Mouse (Mus musculus) forebrain, embryonic 15.5 days (tissue): Measurements from ENCODE around the gene Ralb. TPM values are rescaled to one million over a fixed set of nuclear protein-coding genes. Genes with fewer than 3 reads are reported as not detected.
A peak's percentile ranks its signal among the peaks of the same experiment; 100 is the strongest.

Experiments
- ATAC-seq: fragments of 200-750 bp; cut with Nextera tagmentation; replicated peaks from 2 replicates; pipeline ENCODE4 v1.8.0; 2017; ENCODE audit warnings: mild to moderate bottlenecking, moderate TSS enrichment, moderate library complexity
- H3K27ac ChIP-seq: fragments of 300-500 bp; sonication (generic); replicated peaks from 2 replicates; pipeline ENCODE4 v1.5.1; 2015; ENCODE audit warnings: mild to moderate bottlenecking, inconsistent platforms
- H3K27me3 ChIP-seq: fragments of 300-500 bp; sonication (generic); 2 replicates; pipeline ENCODE4 v1.6.1; 2015; ENCODE audit warnings: inconsistent platforms
- H3K36me3 ChIP-seq: fragments of 300-500 bp; sonication (generic); 2 replicates; pipeline ENCODE4 v1.6.1; 2015; ENCODE audit warnings: mild to moderate bottlenecking, inconsistent platforms
- H3K4me1 ChIP-seq: fragments of 300-500 bp; sonication (generic); 2 replicates; pipeline ENCODE4 v1.6.1; 2015; ENCODE audit warnings: inconsistent platforms
- H3K4me2 ChIP-seq: fragments of 300-500 bp; sonication (generic); replicated peaks from 2 replicates; pipeline ENCODE4 v1.6.1; 2015; ENCODE audit warnings: mild to moderate bottlenecking, inconsistent platforms
- H3K4me3 ChIP-seq: fragments of 300-500 bp; sonication (generic); 2 replicates; pipeline ENCODE4 v1.5.1; 2015; ENCODE audit warnings: mild to moderate bottlenecking, inconsistent platforms
- H3K9ac ChIP-seq: fragments of 300-500 bp; sonication (generic); replicated peaks from 2 replicates; pipeline ENCODE4 v1.6.1; 2015; ENCODE audit warnings: mild to moderate bottlenecking, inconsistent platforms
- H3K9me3 ChIP-seq: fragments of 300-500 bp; sonication (generic); 2 replicates; pipeline ENCODE4 v1.6.1; 2016; ENCODE audit warnings: inconsistent platforms
- WGBS: fragments of 180-500 bp; shearing (Covaris S2); methylation state at CpG from one replicate; pipeline ENCODE4 v1.1.7; 2015; ENCODE audit warnings: mixed read lengths; 5-methylcytosine and 5-hydroxymethylcytosine counted together
- polyA plus RNA-seq: library from polyadenylated mRNA; unstranded; fragments of >200 nt; fragmentation: Nextera tagmentation; extraction: Ambion mirVana; gene quantifications from 2 replicates; pipeline ENCODE4 v1.2.1, GENCODE M21; 2015

Gene Ralb
- polyA plus RNA-seq, 1 experiment from 2014 or later = 50.9 TPM

DNA sequence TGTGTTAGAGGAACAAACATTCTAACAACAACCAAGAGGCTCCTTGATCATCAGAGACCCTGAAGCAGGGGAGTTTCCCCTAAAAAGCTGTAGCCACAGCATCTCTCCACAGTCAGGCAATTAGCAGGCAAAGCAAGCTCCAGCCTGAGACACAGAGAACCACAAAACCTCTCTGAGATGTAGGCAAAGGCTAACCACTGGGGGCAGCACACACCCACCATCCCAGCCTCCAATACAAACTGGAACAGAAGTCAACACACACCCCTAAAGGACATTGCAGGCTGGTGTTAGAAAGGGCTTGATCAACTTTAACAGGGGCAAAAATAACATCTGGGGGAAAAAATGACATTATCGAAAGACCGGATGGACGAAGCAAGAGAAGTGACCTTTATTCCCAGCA is 20.1 kb downstream of the Ralb start:
- no peaks in the 10 kb centered on the region for H3K9me3 ChIP-seq
- no peaks in the 10 kb centered on the region for H3K36me3 ChIP-seq
- H3K27me3 ChIP-seq = no peaks in the 10 kb centered on the region
- 0 out of 2 replicates have a peak, but pooled peaks have one; percentile 51 for ATAC-seq
- H3K4me2 ChIP-seq = no peak overlapping the region
- H3K4me3 ChIP-seq = no peak overlapping the region
- H3K27ac ChIP-seq = no peak overlapping the region
- no peak overlapping the region for H3K9ac ChIP-seq
- peaks cover 16% of the 10 kb centered on the region for H3K4me1 ChIP-seq
- WGBS = 69% methylated on average over 3 of the region's 3 CpGs

GRCm38 (mm10) chr1:119482891-119483290 is 21.7 kb downstream of the Ralb start:
- H3K4me3 ChIP-seq = no peak overlapping the region
- no peak overlapping the region for H3K27ac ChIP-seq
- ATAC-seq = no peak
- no peaks in the 10 kb centered on the region for H3K36me3 ChIP-seq
- WGBS = 53% methylated on average over 3 of the region's 3 CpGs
- no peak overlapping the region for H3K4me2 ChIP-seq
- H3K27me3 ChIP-seq = no peaks in the 10 kb centered on the region
- no peaks in the 10 kb centered on the region for H3K9me3 ChIP-seq
- no peak overlapping the region for H3K9ac ChIP-seq
- H3K4me1 ChIP-seq = peaks cover 13% of the 10 kb centered on the region

DNA sequence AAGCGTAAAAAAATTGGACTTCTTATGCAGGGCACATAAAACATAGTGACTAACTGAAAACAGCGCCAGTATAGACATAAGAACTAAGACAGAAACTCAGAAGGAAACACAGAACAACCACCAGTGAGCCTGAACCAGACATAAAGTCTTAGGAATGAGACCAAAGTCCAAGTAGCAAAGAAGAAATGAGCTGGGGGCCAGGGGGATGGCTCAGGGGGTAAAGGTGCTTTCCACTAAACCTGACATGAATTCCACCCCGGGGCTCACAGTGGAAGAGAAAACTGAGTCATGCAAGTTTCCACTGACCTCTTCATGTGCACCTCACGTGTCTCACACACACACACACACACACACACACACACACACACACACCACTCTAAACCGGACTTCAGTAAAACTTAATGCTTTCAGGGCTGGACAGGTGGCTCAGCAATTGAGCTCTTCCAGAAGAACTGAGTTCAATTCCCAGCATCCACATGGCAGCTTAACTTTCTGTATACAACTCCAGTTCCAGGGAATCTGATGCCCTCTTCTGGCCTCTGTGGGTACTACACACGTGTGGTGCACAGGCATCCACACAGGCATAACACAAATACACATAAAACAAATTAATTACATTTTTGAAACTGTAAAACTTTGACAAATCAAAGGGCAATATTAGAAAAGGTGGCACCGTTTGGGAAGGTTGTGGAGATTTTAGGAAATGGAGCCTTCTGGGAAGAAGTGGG is 23.2 kb downstream of the Ralb start:
- no peaks in the 10 kb centered on the region for H3K4me1 ChIP-seq
- no peaks in the 10 kb centered on the region for H3K36me3 ChIP-seq
- no peak overlapping the region for H3K4me3 ChIP-seq
- no peak for ATAC-seq
- H3K9me3 ChIP-seq = no peaks in the 10 kb centered on the region
- no peak overlapping the region for H3K9ac ChIP-seq
- 94% methylated on average over 7 of the region's 7 CpGs for WGBS
- H3K27ac ChIP-seq = no peak overlapping the region
- H3K27me3 ChIP-seq = no peaks in the 10 kb centered on the region
- no peak overlapping the region for H3K4me2 ChIP-seq

DNA sequence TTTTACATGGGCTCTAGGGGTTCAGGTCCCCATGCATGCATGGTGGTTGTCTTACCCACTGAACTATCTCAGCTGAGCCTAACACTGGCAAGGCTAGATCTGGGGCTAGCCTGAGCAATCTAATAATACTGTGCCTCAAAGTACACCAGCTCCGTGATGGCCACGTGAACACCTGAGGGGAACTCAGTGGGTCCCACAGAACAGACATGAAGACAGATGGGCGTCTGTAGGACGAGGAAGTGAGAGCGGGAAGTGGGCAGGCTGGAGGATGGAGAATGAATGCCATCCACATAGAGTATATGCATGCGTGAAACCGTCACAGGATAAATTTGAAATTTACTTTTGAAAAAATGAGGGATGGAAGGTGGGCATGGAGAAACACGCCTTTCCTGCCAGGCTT is 23.9 kb downstream of the Ralb start:
- no peaks in the 10 kb centered on the region for H3K36me3 ChIP-seq
- no peaks in the 10 kb centered on the region for H3K4me1 ChIP-seq
- H3K9me3 ChIP-seq = no peaks in the 10 kb centered on the region
- no peak overlapping the region for H3K4me3 ChIP-seq
- ATAC-seq = no peak
- no peak overlapping the region for H3K9ac ChIP-seq
- WGBS = 92% methylated on average over 8 of the region's 8 CpGs
- no peak overlapping the region for H3K27ac ChIP-seq
- H3K27me3 ChIP-seq = no peaks in the 10 kb centered on the region
- H3K4me2 ChIP-seq = no peak overlapping the region

GRCm38 (mm10) chr1:119479641-119480040 is 25.0 kb downstream of the Ralb start:
- no peak for ATAC-seq
- WGBS = 83% methylated on average over 4 of the region's 4 CpGs
- no peaks in the 10 kb centered on the region for H3K9me3 ChIP-seq
- no peaks in the 10 kb centered on the region for H3K27me3 ChIP-seq
- H3K27ac ChIP-seq = no peak overlapping the region
- H3K36me3 ChIP-seq = no peaks in the 10 kb centered on the region; the same call in 1 of the 2 replicates
- no peak overlapping the region for H3K4me2 ChIP-seq
- no peak overlapping the region for H3K9ac ChIP-seq
- H3K4me1 ChIP-seq = no peaks in the 10 kb centered on the region
- no peak overlapping the region for H3K4me3 ChIP-seq

GRCm38 (mm10) chr1:119476905-119477353 is 27.7 kb downstream of the Ralb start:
- Histone ChIP-seq H3K9me3 (no peaks in the 10 kb centered on the region), H3K4me2 (no peak overlapping the region), H3K9ac (no peak overlapping the region), H3K27me3 (no peaks in the 10 kb centered on the region), H3K4me3 (no peak overlapping the region), H3K27ac (no peak overlapping the region), H3K36me3 (no peaks in the 10 kb centered on the region; the same call in 1 of the 2 replicates), H3K4me1 (peaks cover 10% of the 10 kb centered on the region)
- no peak for ATAC-seq
- WGBS = 93% methylated on average over 7 of the region's 7 CpGs

GRCm38 (mm10) chr1:119474671-119475070 is 29.9 kb downstream of the Ralb start:
- H3K27me3 ChIP-seq = no peaks in the 10 kb centered on the region
- ATAC-seq = no peak
- no peak overlapping the region for H3K4me2 ChIP-seq
- H3K9ac ChIP-seq = no peak overlapping the region
- WGBS = 93% methylated on average over 7 of the region's 7 CpGs
- peaks cover 16% of the 10 kb centered on the region for H3K4me1 ChIP-seq
- H3K36me3 ChIP-seq = no peaks in the 10 kb centered on the region; the same call in 1 of the 2 replicates
- no peaks in the 10 kb centered on the region for H3K9me3 ChIP-seq
- H3K4me3 ChIP-seq = no peak overlapping the region
- H3K27ac ChIP-seq = no peak overlapping the region

DNA sequence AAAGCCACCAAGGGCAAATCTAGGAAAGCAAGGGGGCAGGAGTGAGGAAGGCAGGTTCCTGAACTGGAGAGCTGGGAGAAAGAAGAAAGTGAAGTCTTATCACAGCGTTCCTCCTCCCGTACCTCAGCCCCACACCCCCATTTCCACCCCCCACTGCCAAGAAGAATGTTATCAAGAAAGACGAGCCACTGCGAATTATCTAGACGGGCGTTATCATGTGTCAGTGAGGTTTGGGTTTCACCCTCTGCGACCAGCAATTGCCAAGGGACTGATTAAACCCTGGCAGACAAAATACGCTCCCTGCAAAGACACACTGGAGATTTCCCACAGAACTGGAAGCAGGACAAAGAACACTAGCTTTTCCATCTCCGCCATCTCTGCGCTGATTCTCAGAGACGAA is 31.9 kb downstream of the Ralb start:
- peaks cover 16% of the 10 kb centered on the region for H3K4me1 ChIP-seq
- H3K27ac ChIP-seq = peak overlapping the region; percentile 69
- H3K27me3 ChIP-seq = no peaks in the 10 kb centered on the region
- ATAC-seq = no peak
- no peaks in the 10 kb centered on the region for H3K9me3 ChIP-seq
- no peak overlapping the region for H3K4me3 ChIP-seq
- WGBS = 68% methylated on average over 11 of the region's 11 CpGs
- H3K4me2 ChIP-seq = no peak overlapping the region
- H3K36me3 ChIP-seq = no peaks in the 10 kb centered on the region; the same call in 1 of the 2 replicates
- no peak overlapping the region for H3K9ac ChIP-seq

- Histone ChIP-seq H3K9ac (no peak overlapping the region), H3K4me1 (peaks cover 16% of the 10 kb centered on the region), H3K36me3 (no peaks in the 10 kb centered on the region; the same call in 1 of the 2 replicates), H3K4me2 (no peak overlapping the region), H3K9me3 (no peaks in the 10 kb centered on the region), H3K27ac (peak overlapping the region; percentile 69), H3K4me3 (no peak overlapping the region), H3K27me3 (no peaks in the 10 kb centered on the region)
- peak; percentile 67 for ATAC-seq
- WGBS = 45% methylated on average over 14 of the region's 14 CpGs
Measured at GRCm38 (mm10) chr1:119471793-119472396, 32.7 kb downstream of the Ralb start.

- Histone ChIP-seq H3K9ac (no peak overlapping the region), H3K4me3 (no peak overlapping the region), H3K27me3 (no peaks in the 10 kb centered on the region), H3K9me3 (no peaks in the 10 kb centered on the region), H3K36me3 (no peaks in the 10 kb centered on the region), H3K27ac (no peak overlapping the region), H3K4me1 (0 out of 2 replicates have a peak, but pooled peaks cover 2% of the 10 kb centered on the region), H3K4me2 (no peak overlapping the region)
- no peak for ATAC-seq
- WGBS = 49% methylated on average over 2 of the region's 2 CpGs
Measured at GRCm38 (mm10) chr1:119463386-119463785, 41.2 kb downstream of the Ralb start.

GRCm38 (mm10) chr1:119460062-119460461 is 44.5 kb downstream of the Ralb start:
- Histone ChIP-seq H3K9me3 (no peaks in the 10 kb centered on the region), H3K4me2 (no peak overlapping the region), H3K9ac (no peak overlapping the region), H3K4me3 (no peak overlapping the region), H3K4me1 (peaks cover 18% of the 10 kb centered on the region), H3K27ac (no peak overlapping the region), H3K27me3 (no peaks in the 10 kb centered on the region), H3K36me3 (no peaks in the 10 kb centered on the region)
- 0 out of 2 replicates have a peak, but pooled peaks have one; percentile 21 for ATAC-seq
- 27% methylated on average over 2 of the region's 2 CpGs for WGBS

GRCm38 (mm10) chr1:119457993-119458605 is 46.5 kb downstream of the Ralb start:
- Histone ChIP-seq H3K36me3 (no peaks in the 10 kb centered on the region), H3K4me2 (peak overlapping the region; percentile 20; the same call in 1 of the 2 replicates), H3K4me1 (peaks cover 25% of the 10 kb centered on the region), H3K27ac (peak overlapping the region; percentile 63), H3K9me3 (no peaks in the 10 kb centered on the region), H3K9ac (no peak overlapping the region), H3K4me3 (no peak overlapping the region), H3K27me3 (no peaks in the 10 kb centered on the region)
- 5% methylated on average over 10 of the region's 10 CpGs for WGBS
- peak; percentile 49 for ATAC-seq
